Mouse (Mus musculus) MEL (cell line): ENCODE data around the gene 1700034J05Rik.

Source experiments
- EP300 ChIP-seq, 2 experiments: IDR thresholded peaks; 2 replicates each; pipeline ENCODE4 v1.6.1; 2011; ENCODE audit warnings: improper control_type of control experiment in 2 of 2, low read length in 2 of 2, low read depth in 1 of 2, mild to moderate bottlenecking in 1 of 2
- GABPA ChIP-seq: IDR thresholded peaks from 2 replicates; pipeline ENCODE4 v1.6.1; 2012; ENCODE audit warnings: low read depth, mild to moderate bottlenecking, inconsistent platforms, low read length, improper control_type of control experiment, moderate library complexity
- RAD21 ChIP-seq: IDR thresholded peaks from 2 replicates; pipeline ENCODE4 v1.6.1; 2011; ENCODE audit warnings: mild to moderate bottlenecking, low read depth, low read length, improper control_type of control experiment

GRCm38 (mm10) chr6:146959908-146960680 is 5.9 kb upstream of the 1700034J05Rik start:
- TF ChIP-seq RAD21 (no peak), GABPA (no peak), EP300 (IDR thresholded peaks at IDR 0.05; ENCODE audit: low read depth in 1 of 2, low read length in 2 of 2) (no peak)
